12 mouse cellular contexts compared by ENCODE assay signal in genomic region chr3:40694438-40694837, GRCm38 (mm10). TPM values are rescaled to one million over a fixed set of nuclear protein-coding genes. Genes with fewer than 3 reads are reported as not detected.
DNase-seq lines count a peak whose midpoint lies in the region; ATAC-seq lines count a peak whose summit lies in the region.
"Had no signal": no experiment of that assay in that cellular context is flagged by ENCODE, and none has a peak within 500 bp of the region (broad histone marks: within the 10 kb centered on the region; RNA-seq: fewer than 3 reads in every experiment).

No protein-coding gene starts in this region.

- H3K4me2 ChIP-seq in forebrain, embryonic 14.5 days (ENCODE audit: low read length) = no peak overlapping the region
- no peak overlapping the region for H3K4me2 ChIP-seq in forebrain, embryonic 11.5 days (ENCODE audit: low read depth, low read length, severe bottlenecking)
- H3K4me2 ChIP-seq: midbrain, embryonic 13.5 days had no signal

- peak; percentile 32 for DNase-seq in forebrain, embryonic 14.5 days (ENCODE audit: low spot score)
- DNase-seq in forebrain, embryonic 11.5 days (ENCODE audit: low spot score) = no peak
- peak; percentile 54 for DNase-seq in left cerebral cortex, postnatal 4 days
- no peak for DNase-seq in left cerebral cortex, postnatal 36 days (ENCODE audit: low spot score in 2 of 2)
- DNase-seq in c-Kit-positive CD71-positive TER-119-positive erythroid progenitor cells, embryonic 14.5 days (ENCODE audit: low spot score) = peak; percentile 4
- DNase-seq in lung, postnatal 10 days = peak; percentile 69
- DNase-seq in layer of hippocampus, adult 9-10 months (ENCODE audit: low spot score) = no peak
- no peak for DNase-seq in forebrain, embryonic 10.5 days (ENCODE audit: extremely low spot score, low spot score)
- DNase-seq: adrenal gland, postnatal 10 days had no signal

- no peaks in the 10 kb centered on the region for H3K9me3 ChIP-seq in forebrain, embryonic 14.5 days (replicated peaks; ENCODE audit: control insufficient read depth, low read length)
- no peaks in the 10 kb centered on the region for H3K9me3 ChIP-seq in forebrain, embryonic 11.5 days (ENCODE audit: control insufficient read depth, low read length)
- H3K9me3 ChIP-seq in forebrain, embryonic 10.5 days = no peaks in the 10 kb centered on the region
- H3K9me3 ChIP-seq: midbrain, embryonic 13.5 days had no signal

- intact Hi-C loops in left cerebral cortex, postnatal 4 days (cut with DNase I) = no loop called here
- intact Hi-C loops in left cerebral cortex, postnatal 36 days (cut with DNase I) = no loop called here

- no peak overlapping the region for H3K9ac ChIP-seq in forebrain, embryonic 14.5 days (ENCODE audit: low read length)
- no peak overlapping the region for H3K9ac ChIP-seq in forebrain, embryonic 11.5 days (ENCODE audit: low read length)
- H3K9ac ChIP-seq: midbrain, embryonic 13.5 days had no signal

- H3K36me3 ChIP-seq in forebrain, embryonic 14.5 days (ENCODE audit: control insufficient read depth, insufficient read depth, low read length) = peaks cover 8% of the 10 kb centered on the region; the same call in 1 of the 2 replicates
- no peaks in the 10 kb centered on the region for H3K36me3 ChIP-seq in forebrain, embryonic 11.5 days (ENCODE audit: control insufficient read depth, insufficient read depth, low read length)
- peaks cover 61% of the 10 kb centered on the region for H3K36me3 ChIP-seq in forebrain, embryonic 10.5 days (replicated peaks)

- no peak overlapping the region for H3K4me3 ChIP-seq in forebrain, embryonic 14.5 days (ENCODE audit: low read depth, low read length)
- H3K4me3 ChIP-seq in forebrain, embryonic 11.5 days (ENCODE audit: low read depth, low read length) = no peak overlapping the region
- H3K4me3 ChIP-seq in forebrain, embryonic 10.5 days = no peak overlapping the region
- H3K4me3 ChIP-seq: erythroblast, embryonic 14.5 days; midbrain, embryonic 13.5 days had no signal

- no peaks in the 10 kb centered on the region for H3K27me3 ChIP-seq in forebrain, embryonic 14.5 days (replicated peaks; ENCODE audit: control insufficient read depth, insufficient read depth, low read length)
- H3K27me3 ChIP-seq in forebrain, embryonic 11.5 days (ENCODE audit: control insufficient read depth, insufficient read depth, low read length) = no peaks in the 10 kb centered on the region
- no peaks in the 10 kb centered on the region for H3K27me3 ChIP-seq in forebrain, embryonic 10.5 days (ENCODE audit: poor library complexity, severe bottlenecking)
- H3K27me3 ChIP-seq: midbrain, embryonic 13.5 days had no signal

- no peaks in the 10 kb centered on the region for H3K4me1 ChIP-seq in forebrain, embryonic 14.5 days (ENCODE audit: control insufficient read depth, insufficient read depth, low read length)
- H3K4me1 ChIP-seq in forebrain, embryonic 11.5 days (replicated peaks; ENCODE audit: control insufficient read depth, insufficient read depth, low read length) = no peaks in the 10 kb centered on the region
- no peaks in the 10 kb centered on the region for H3K4me1 ChIP-seq in forebrain, embryonic 10.5 days

- WGBS in forebrain, embryonic 14.5 days = 72% methylated on average over 2 of the region's 2 CpGs
- 73% methylated on average over 2 of the region's 2 CpGs for WGBS in forebrain, embryonic 11.5 days
- 80% methylated on average over 2 of the region's 2 CpGs for WGBS in forebrain, embryonic 10.5 days

- H3K27ac ChIP-seq in forebrain, embryonic 14.5 days (ENCODE audit: low read depth, low read length) = no peak overlapping the region
- no peak overlapping the region for H3K27ac ChIP-seq in forebrain, embryonic 11.5 days (ENCODE audit: low read depth, low read length)
- H3K27ac ChIP-seq in forebrain, embryonic 10.5 days = no peak overlapping the region
- H3K27ac ChIP-seq: midbrain, embryonic 13.5 days had no signal

- ATAC-seq in forebrain, embryonic 14.5 days = no peak
- ATAC-seq in forebrain, embryonic 11.5 days (replicated peaks; ENCODE audit: low FRiP score) = no peak
- ATAC-seq: midbrain, embryonic 13.5 days had no signal

RNA-seq across cellular contexts. Expression of gene Slc25a31, which starts 14.2 kb away (rescaled TPM):
- polyA plus RNA-seq in forebrain, embryonic 14.5 days (2014; fragmentation: Nextera tagmentation; extraction: Ambion mirVana) = 0.25 TPM in 1 of 2 replicates, not detected in the other
- polyA plus RNA-seq in forebrain, embryonic 11.5 days (2014; fragmentation: Nextera tagmentation; extraction: Ambion mirVana) = 0.11 TPM in 1 of 2 replicates, not detected in the other
- total RNA-seq in left cerebral cortex, postnatal 4 days (2021) = under 1 TPM; 0.22 to 0.24 TPM
- total RNA-seq in left cerebral cortex, postnatal 36 days (2021) = under 1 TPM in 1 of 2 experiments, not detected in 1; 0.15 TPM
- 0.10 TPM in 1 of 2 replicates, not detected in the other for polyA plus RNA-seq in forebrain, embryonic 10.5 days (2016; fragmentation: Nextera tagmentation; extraction: Ambion mirVana)
- polyA plus RNA-seq: C2C12; erythroblast, embryonic 14.5 days had no signal

RNA-seq across cellular contexts. Expression of gene Hspa4l, which starts 49.9 kb away (rescaled TPM):
- 38.2 and 46.0 TPM in 2 replicates for polyA plus RNA-seq in forebrain, embryonic 14.5 days (2014; fragmentation: Nextera tagmentation; extraction: Ambion mirVana)
- 55.1 and 58.4 TPM in 2 replicates for polyA plus RNA-seq in forebrain, embryonic 11.5 days (2014; fragmentation: Nextera tagmentation; extraction: Ambion mirVana)
- total RNA-seq in left cerebral cortex, postnatal 4 days (2021) = 10 to 100 TPM; 55.6 to 55.8 TPM
- total RNA-seq in left cerebral cortex, postnatal 36 days (2021) = 100 to 1,000 TPM; 153 to 164 TPM
- polyA plus RNA-seq in forebrain, embryonic 10.5 days (2016; fragmentation: Nextera tagmentation; extraction: Ambion mirVana) = 49.6 and 58.9 TPM in 2 replicates

Comparison
In these comparisons a context has a peak if more than half of its experiments do, and no peak if none do; other contexts are left out.
1. DNase-seq: peak in forebrain, embryonic 14.5 days (single experiment), left cerebral cortex, postnatal 4 days (single experiment), c-Kit-positive CD71-positive TER-119-positive erythroid progenitor cells, embryonic 14.5 days (single experiment) and lung, postnatal 10 days (single experiment); none in forebrain, embryonic 11.5 days (single experiment), left cerebral cortex, postnatal 36 days (0 of 2), layer of hippocampus, adult 9-10 months (single experiment) and forebrain, embryonic 10.5 days (single experiment).